Mouse (Mus musculus): ENCODE measurements around the gene Rgma. TPM values are rescaled to one million over a fixed set of nuclear protein-coding genes. Genes with fewer than 3 reads are reported as not detected.

Gene Rgma
- polyA plus RNA-seq, 1 experiment, result not detected

- TF ChIP-seq GATA1 (IDR thresholded peaks at IDR 0.05; ENCODE audit: low read length), result no peak
Observed at GRCm38 (mm10) chr7:73411986-73412385, 36.7 kb downstream of the Rgma start.

- TF ChIP-seq GATA1 (IDR thresholded peaks at IDR 0.05; ENCODE audit: low read length), result no peak
Observed at GRCm38 (mm10) chr7:73412419-73412818, 37.1 kb downstream of the Rgma start.

DNA sequence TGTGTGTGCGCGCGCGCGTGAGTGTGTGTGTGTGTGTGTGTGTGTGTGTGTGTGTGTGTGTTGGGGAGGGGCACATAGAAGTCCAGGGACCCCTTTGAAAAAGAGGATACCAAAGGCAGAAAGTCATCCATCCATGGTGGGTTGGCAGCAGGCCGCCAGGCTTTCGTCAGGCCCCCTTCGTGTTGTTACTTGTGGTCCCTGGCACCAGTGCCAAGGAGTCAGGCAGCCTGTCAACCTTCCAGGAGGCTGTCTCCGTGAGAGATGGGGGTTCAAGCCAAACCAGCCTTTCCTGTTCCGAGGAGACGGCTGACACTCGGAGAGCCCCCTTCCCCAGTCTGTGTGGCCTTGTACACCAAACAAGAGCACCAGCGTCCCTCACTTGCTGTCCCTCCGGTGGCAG is 38.9 kb downstream of the Rgma start:
- TF ChIP-seq GATA1 (IDR thresholded peaks at IDR 0.05; ENCODE audit: low read length), result no peak

GRCm38 (mm10) chr7:73419375-73419774 is 44.1 kb downstream of the Rgma start:
- TF ChIP-seq GATA1 (IDR thresholded peaks at IDR 0.05; ENCODE audit: low read length), result no peak

- no peak for TF ChIP-seq GATA1 (IDR thresholded peaks at IDR 0.05; ENCODE audit: low read length)
Observed at GRCm38 (mm10) chr7:73420827-73421226, 45.5 kb downstream of the Rgma start.

- TF ChIP-seq GATA1 (IDR thresholded peaks at IDR 0.05; ENCODE audit: low read length), result no peak
Observed at GRCm38 (mm10) chr7:73421278-73422015, 46.1 kb downstream of the Rgma start.

GRCm38 (mm10) chr7:73422223-73423113 is 47.2 kb downstream of the Rgma start:
- TF ChIP-seq GATA1 (IDR thresholded peaks at IDR 0.05; ENCODE audit: low read length), result no peak

DNA sequence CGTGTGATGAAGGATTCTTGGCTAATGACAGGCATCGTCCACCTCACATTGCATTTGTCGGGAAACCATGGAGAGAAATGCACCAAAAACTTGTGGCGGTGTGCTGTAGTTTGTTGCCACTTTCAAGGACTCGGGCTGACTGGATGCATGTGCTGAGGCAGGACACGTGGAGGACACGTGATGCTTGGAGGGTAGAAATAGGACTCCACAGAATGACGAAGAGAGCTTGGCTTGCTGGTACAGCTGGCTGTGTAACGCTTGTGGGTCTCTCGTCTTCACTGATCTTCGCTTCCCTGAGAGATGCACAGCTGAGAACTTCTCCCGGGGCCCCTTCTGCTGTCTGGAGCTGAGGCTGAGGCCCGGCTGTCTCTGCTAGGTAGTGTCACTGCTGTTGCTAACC is 47.9 kb downstream of the Rgma start:
- TF ChIP-seq GATA1 (IDR thresholded peaks at IDR 0.05; ENCODE audit: low read length), result no peak

DNA sequence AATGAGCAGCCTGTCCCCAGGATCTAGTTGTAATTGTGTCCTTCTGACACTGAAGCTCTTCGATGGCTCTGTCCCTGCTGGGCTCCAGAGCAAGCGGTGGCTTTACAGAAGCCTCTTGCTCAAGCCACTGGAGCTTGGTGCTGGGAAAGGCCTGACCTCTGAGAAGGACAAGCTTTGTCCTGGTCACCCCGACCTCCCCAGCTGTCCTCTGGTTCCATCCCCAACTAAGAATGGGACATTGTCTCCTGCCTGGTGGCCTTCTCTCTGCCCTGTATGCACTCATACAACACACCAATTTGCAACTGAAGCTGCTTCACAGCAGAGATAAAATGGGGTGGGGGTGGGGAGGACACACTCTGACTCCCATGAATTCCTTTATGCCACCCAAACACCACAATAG is 48.9 kb downstream of the Rgma start:
- no peak for TF ChIP-seq GATA1 (IDR thresholded peaks at IDR 0.05; ENCODE audit: low read length)

DNA sequence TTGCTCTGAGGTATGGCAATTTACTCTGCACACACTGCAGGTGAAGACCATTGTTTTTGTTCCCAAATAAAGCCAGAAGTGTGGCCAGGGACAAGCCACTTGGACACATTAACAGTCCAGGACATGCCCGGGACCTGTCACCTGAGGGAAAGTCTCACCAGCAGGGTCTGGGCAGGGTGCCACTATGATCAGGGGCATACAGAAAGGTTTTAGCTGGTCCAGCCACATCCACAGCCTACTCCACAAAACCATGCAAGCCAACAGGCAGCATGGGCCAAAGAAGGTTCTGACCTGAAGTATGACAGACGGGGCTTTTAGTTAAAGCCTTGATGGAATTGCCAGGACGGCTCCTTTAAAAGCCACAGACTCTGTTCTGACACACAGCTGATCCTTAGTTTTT is 49.4 kb downstream of the Rgma start:
- no peak for TF ChIP-seq GATA1 (IDR thresholded peaks at IDR 0.05; ENCODE audit: low read length)

GRCm38 (mm10) chr7:73425451-73425850 is 50.1 kb downstream of the Rgma start:
- TF ChIP-seq GATA1 (IDR thresholded peaks at IDR 0.05; ENCODE audit: low read length), result no peak

GRCm38 (mm10) chr7:73426235-73426634 is 50.9 kb downstream of the Rgma start:
- TF ChIP-seq GATA1 (IDR thresholded peaks at IDR 0.05; ENCODE audit: low read length), result no peak

DNA sequence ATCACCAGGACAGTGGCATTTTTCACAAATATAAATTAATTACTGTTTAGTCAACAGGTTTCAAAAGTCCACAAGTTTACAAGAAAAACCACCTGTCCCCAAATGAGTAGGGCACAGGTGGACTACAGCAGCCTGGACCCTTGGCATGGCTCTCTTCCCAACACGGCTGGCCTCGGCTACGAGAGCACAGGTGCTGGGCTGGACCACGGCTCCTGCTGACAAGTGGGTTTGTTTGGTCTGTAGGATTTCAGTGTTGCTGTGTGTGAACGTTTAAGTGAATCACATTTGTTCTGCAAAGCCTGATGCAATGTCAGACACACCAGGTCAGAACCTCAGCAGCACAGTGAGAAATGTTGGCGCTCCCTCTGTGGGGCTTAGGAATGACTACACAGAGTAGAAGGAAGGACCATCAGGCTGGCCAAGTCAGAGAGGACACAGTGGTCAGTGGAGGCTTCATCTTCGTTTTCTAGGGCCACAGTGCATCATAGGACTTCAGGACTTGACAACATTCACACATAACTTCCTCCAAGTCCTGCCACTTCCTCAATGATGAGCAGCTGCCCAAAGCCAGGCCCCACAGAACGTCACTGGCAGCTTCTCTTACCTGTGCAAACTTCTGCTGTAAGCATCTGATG is 51.6 kb downstream of the Rgma start:
- TF ChIP-seq GATA1 (IDR thresholded peaks at IDR 0.05; ENCODE audit: low read length), result no peak

DNA sequence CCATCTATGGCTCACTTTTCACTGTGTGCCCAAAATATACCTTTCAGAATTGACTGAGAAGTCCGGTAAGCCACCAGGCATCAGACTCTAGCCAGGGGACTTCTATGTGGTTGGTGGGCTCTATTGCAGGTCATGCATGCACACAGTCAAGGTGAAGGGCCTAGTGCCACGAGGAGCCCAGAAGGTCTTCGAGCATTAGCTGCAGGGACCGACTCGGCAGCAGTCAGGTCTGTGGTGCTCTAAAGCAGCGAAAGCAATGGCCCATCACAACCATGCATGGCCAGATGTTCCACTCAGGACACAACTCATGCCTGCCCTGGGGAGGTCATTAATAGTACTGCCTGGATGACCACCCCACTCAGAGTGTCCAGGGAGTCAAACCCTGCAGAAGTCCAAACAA is 52.5 kb downstream of the Rgma start:
- no peak for TF ChIP-seq GATA1 (IDR thresholded peaks at IDR 0.05; ENCODE audit: low read length)

- TF ChIP-seq GATA1 (IDR thresholded peaks at IDR 0.05; ENCODE audit: low read length), result no peak
Observed at GRCm38 (mm10) chr7:73428525-73428924, 53.2 kb downstream of the Rgma start.

DNA sequence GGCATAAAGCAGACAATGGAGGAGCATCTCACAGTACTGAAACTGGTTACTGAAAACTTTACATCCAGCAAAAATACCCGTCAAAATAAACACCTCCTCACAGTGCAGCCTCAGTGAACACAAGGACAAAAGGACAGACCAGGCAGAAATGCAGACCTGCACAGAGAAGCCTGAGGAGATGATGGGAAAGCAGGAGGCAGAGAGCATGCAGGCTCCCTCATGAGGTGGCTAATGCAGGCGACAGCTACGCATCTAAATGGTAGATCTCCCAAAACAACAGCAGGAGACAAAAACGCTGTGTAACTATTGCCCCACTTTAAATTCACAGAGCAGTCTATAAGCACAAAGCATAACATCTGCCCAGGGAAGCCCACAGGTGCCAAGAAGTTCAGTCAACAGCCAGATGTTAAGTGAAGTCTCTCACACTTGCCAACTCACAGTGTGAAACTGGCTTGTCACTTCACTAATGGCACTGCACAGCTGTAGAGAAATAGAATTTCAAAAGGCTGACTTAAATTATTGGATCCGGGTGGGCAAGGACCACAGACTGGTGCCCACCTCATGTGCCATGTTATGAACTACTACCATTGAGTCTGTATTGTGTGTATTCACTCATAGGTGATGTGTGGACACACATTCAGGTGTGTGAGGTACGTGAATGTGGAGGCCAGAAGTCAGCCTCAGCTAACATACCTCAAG is 58.5 kb downstream of the Rgma start:
- no peak for TF ChIP-seq GATA1 (IDR thresholded peaks at IDR 0.05; ENCODE audit: low read length)

All from G1E-ER4 (cell line).